Mouse (Mus musculus): ENCODE measurements around the gene Cxcl13. TPM values are rescaled to one million over a fixed set of nuclear protein-coding genes. Genes with fewer than 3 reads are reported as not detected.
A peak's percentile ranks its signal among the peaks of the same experiment; 100 is the strongest.

Cxcl13 gene
- polyA plus RNA-seq, 1 experiment from 2014 or later = 2.9 TPM

DNA sequence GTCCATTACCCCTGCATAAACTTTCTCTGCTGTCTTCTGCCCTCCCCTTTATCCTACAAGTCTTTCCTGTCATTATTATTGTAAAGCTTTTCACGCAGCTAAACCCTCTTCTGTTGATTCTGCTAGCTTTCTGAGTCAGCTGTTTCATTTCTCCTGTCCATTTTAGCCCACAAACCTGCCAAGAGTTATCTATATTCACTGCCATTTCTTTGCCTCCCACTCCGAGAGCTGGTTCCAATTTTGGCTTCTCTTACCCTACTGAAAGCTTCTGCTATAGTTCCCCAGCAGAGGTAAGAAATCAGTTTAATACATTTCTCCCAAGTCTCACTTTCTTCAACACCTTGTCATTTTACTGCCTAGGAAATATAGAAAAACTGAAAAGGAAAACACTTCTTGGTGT is 19.6 kb upstream of the Cxcl13 start:
- WGBS = 65% methylated on average over 2 of the region's 2 CpGs

GRCm38 (mm10) chr5:95938044-95938625 is 18.6 kb upstream of the Cxcl13 start:
- DNase-seq (ENCODE audit: low spot score) = no peak
- Histone ChIP-seq H3K27ac (replicated peaks; ENCODE audit: low read depth, low read length) (no peak overlapping the region), H3K9me3 (replicated peaks; ENCODE audit: control insufficient read depth, low read length) (no peaks in the 10 kb centered on the region), H3K27me3 (ENCODE audit: control insufficient read depth, insufficient read depth, low read length) (no peaks in the 10 kb centered on the region), H3K9ac (replicated peaks; ENCODE audit: low read length) (no peak overlapping the region), H3K4me2 (ENCODE audit: low read depth, low read length) (no peak overlapping the region), H3K4me1 (ENCODE audit: control insufficient read depth, insufficient read depth, low read length) (no peaks in the 10 kb centered on the region), H3K4me3 (ENCODE audit: low read depth, low read length) (no peak overlapping the region), H3K36me3 (replicated peaks; ENCODE audit: control insufficient read depth, insufficient read depth, low read depth, low read length) (no peaks in the 10 kb centered on the region)
- 79% methylated on average over 11 of the region's 11 CpGs for WGBS
- ATAC-seq (replicated peaks; ENCODE audit: insufficient number of reproducible peaks, low FRiP score, low TSS enrichment, low read depth) = no peak

More for the DNA sequence above, 19.6 kb upstream of the Cxcl13 start:
- H3K36me3 ChIP-seq (replicated peaks; ENCODE audit: control insufficient read depth, insufficient read depth, low read depth, low read length) = no peaks in the 10 kb centered on the region
- H3K4me2 ChIP-seq (ENCODE audit: low read depth, low read length) = no peak overlapping the region
- DNase-seq (ENCODE audit: low spot score) (no peak), ATAC-seq (replicated peaks; ENCODE audit: insufficient number of reproducible peaks, low FRiP score, low TSS enrichment, low read depth) (no peak)
- no peak overlapping the region for H3K4me3 ChIP-seq (ENCODE audit: low read depth, low read length)
- H3K27me3 ChIP-seq (ENCODE audit: control insufficient read depth, insufficient read depth, low read length) = no peaks in the 10 kb centered on the region
- no peaks in the 10 kb centered on the region for H3K9me3 ChIP-seq (replicated peaks; ENCODE audit: control insufficient read depth, low read length)
- no peak overlapping the region for H3K27ac ChIP-seq (replicated peaks; ENCODE audit: low read depth, low read length)
- no peaks in the 10 kb centered on the region for H3K4me1 ChIP-seq (ENCODE audit: control insufficient read depth, insufficient read depth, low read length)
- H3K9ac ChIP-seq (replicated peaks; ENCODE audit: low read length) = no peak overlapping the region

DNA sequence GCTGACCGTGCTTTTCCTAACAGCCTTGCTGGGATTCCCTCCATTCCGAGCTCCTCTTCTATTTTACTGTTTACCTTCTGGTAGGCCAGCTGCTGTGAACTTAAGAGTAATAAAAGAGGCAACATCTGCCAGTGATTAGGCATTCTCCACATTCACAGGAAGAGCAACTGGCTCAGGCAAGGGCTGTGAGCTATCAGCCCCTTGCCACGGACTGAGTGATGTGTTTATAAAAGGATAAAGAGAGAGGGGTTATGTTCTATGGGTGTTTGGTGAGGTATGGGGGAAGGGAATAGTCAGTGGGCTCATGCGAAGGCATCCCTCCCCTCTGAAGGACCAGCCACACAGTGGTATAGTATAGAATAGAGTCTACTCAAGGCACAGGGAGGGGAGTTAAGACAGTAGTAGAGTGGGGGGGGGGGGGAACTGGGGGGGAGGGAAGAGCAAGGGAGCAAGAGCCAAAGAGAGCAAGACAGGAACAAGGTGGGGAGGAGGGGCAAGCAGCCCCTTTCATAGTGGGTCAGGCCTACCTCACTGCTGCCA is 16.0 kb upstream of the Cxcl13 start:
- Histone ChIP-seq H3K27ac (replicated peaks; ENCODE audit: low read depth, low read length) (no peak overlapping the region), H3K27me3 (ENCODE audit: control insufficient read depth, insufficient read depth, low read length) (no peaks in the 10 kb centered on the region), H3K9ac (replicated peaks; ENCODE audit: low read length) (no peak overlapping the region), H3K36me3 (replicated peaks; ENCODE audit: control insufficient read depth, insufficient read depth, low read depth, low read length) (no peaks in the 10 kb centered on the region), H3K4me3 (ENCODE audit: low read depth, low read length) (no peak overlapping the region), H3K4me1 (ENCODE audit: control insufficient read depth, insufficient read depth, low read length) (no peaks in the 10 kb centered on the region), H3K4me2 (ENCODE audit: low read depth, low read length) (no peak overlapping the region), H3K9me3 (replicated peaks; ENCODE audit: control insufficient read depth, low read length) (no peaks in the 10 kb centered on the region)
- DNase-seq (ENCODE audit: low spot score) = peak; percentile 80
- WGBS = 19% methylated on average over 4 of the region's 4 CpGs
- peak; percentile 88 for ATAC-seq (replicated peaks; ENCODE audit: insufficient number of reproducible peaks, low FRiP score, low TSS enrichment, low read depth)

- Histone ChIP-seq H3K27me3 (ENCODE audit: control insufficient read depth, insufficient read depth, low read length) (no peaks in the 10 kb centered on the region), H3K4me2 (ENCODE audit: low read depth, low read length) (no peak overlapping the region), H3K9me3 (replicated peaks; ENCODE audit: control insufficient read depth, low read length) (no peaks in the 10 kb centered on the region), H3K27ac (replicated peaks; ENCODE audit: low read depth, low read length) (no peak overlapping the region), H3K9ac (replicated peaks; ENCODE audit: low read length) (no peak overlapping the region), H3K36me3 (replicated peaks; ENCODE audit: control insufficient read depth, insufficient read depth, low read depth, low read length) (no peaks in the 10 kb centered on the region), H3K4me3 (ENCODE audit: low read depth, low read length) (no peak overlapping the region), H3K4me1 (ENCODE audit: control insufficient read depth, insufficient read depth, low read length) (no peaks in the 10 kb centered on the region)
- ATAC-seq (replicated peaks; ENCODE audit: insufficient number of reproducible peaks, low FRiP score, low TSS enrichment, low read depth) (no peak), DNase-seq (ENCODE audit: low spot score) (no peak)
- 85% methylated on average over 7 of the region's 7 CpGs for WGBS
Observed at GRCm38 (mm10) chr5:95941562-95941961, 15.2 kb upstream of the Cxcl13 start.

DNA sequence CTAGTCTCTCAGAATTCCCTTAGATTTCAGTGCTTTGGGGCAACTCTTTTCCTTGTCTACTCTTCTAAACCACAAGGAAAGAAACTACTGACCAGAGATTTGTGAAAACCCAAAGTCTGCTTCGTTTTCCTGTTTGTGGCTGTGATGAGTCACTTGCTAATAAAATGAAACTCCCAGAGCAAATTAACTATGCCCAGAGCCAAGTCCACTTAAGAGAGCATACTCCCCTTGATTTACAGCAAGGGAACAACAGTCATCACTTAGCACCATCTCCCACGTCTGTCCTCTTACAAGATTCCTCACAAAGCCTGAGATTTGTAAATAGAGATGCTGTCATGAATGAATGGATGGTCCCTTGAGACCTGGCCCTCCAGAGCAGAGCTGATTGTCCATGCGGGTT is 11.6 kb upstream of the Cxcl13 start:
- Histone ChIP-seq H3K27ac (replicated peaks; ENCODE audit: low read depth, low read length) (no peak overlapping the region), H3K9ac (replicated peaks; ENCODE audit: low read length) (no peak overlapping the region), H3K4me1 (ENCODE audit: control insufficient read depth, insufficient read depth, low read length) (no peaks in the 10 kb centered on the region), H3K36me3 (replicated peaks; ENCODE audit: control insufficient read depth, insufficient read depth, low read depth, low read length) (no peaks in the 10 kb centered on the region), H3K27me3 (ENCODE audit: control insufficient read depth, insufficient read depth, low read length) (no peaks in the 10 kb centered on the region), H3K4me2 (ENCODE audit: low read depth, low read length) (no peak overlapping the region), H3K9me3 (replicated peaks; ENCODE audit: control insufficient read depth, low read length) (no peaks in the 10 kb centered on the region), H3K4me3 (ENCODE audit: low read depth, low read length) (no peak overlapping the region)
- DNase-seq (ENCODE audit: low spot score) = no peak
- WGBS = 31% methylated on average over 3 of the region's 3 CpGs
- no peak for ATAC-seq (replicated peaks; ENCODE audit: insufficient number of reproducible peaks, low FRiP score, low TSS enrichment, low read depth)

GRCm38 (mm10) chr5:95946344-95946743 is 10.4 kb upstream of the Cxcl13 start:
- H3K9me3 ChIP-seq (replicated peaks; ENCODE audit: control insufficient read depth, low read length) = no peaks in the 10 kb centered on the region
- ATAC-seq (replicated peaks; ENCODE audit: insufficient number of reproducible peaks, low FRiP score, low TSS enrichment, low read depth) = no peak
- H3K27ac ChIP-seq (replicated peaks; ENCODE audit: low read depth, low read length) = no peak overlapping the region
- no peaks in the 10 kb centered on the region for H3K27me3 ChIP-seq (ENCODE audit: control insufficient read depth, insufficient read depth, low read length)
- no peak overlapping the region for H3K9ac ChIP-seq (replicated peaks; ENCODE audit: low read length)
- no peaks in the 10 kb centered on the region for H3K4me1 ChIP-seq (ENCODE audit: control insufficient read depth, insufficient read depth, low read length)
- no peak for DNase-seq (ENCODE audit: low spot score)
- H3K36me3 ChIP-seq (replicated peaks; ENCODE audit: control insufficient read depth, insufficient read depth, low read depth, low read length) = no peaks in the 10 kb centered on the region
- H3K4me3 ChIP-seq (ENCODE audit: low read depth, low read length) = no peak overlapping the region
- no peak overlapping the region for H3K4me2 ChIP-seq (ENCODE audit: low read depth, low read length)
- WGBS = 60% methylated on average over 2 of the region's 2 CpGs

DNA sequence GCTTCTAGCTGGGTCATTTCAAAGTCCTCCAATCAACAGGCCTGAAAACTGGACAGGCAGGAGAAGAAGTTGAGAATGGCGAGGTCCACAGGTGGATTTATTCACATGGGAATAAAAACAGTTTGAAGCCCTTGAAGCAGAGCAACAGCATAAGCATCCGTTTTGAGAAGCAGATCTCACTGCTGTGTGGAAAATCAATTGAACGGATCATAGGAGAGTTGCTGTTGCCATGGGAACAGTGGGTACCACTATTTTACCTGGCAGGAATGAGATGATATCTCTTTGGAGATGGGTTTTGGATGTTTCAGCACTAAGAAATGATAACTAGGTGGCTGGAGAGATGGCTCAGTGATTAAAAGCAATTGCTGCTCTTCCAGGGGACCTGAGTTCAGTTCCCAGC is 8.1 kb upstream of the Cxcl13 start:
- Histone ChIP-seq H3K27me3 (ENCODE audit: control insufficient read depth, insufficient read depth, low read length) (no peaks in the 10 kb centered on the region), H3K4me1 (ENCODE audit: control insufficient read depth, insufficient read depth, low read length) (no peaks in the 10 kb centered on the region), H3K4me2 (ENCODE audit: low read depth, low read length) (no peak overlapping the region), H3K36me3 (replicated peaks; ENCODE audit: control insufficient read depth, insufficient read depth, low read depth, low read length) (no peaks in the 10 kb centered on the region), H3K4me3 (ENCODE audit: low read depth, low read length) (no peak overlapping the region), H3K9me3 (replicated peaks; ENCODE audit: control insufficient read depth, low read length) (no peaks in the 10 kb centered on the region), H3K9ac (replicated peaks; ENCODE audit: low read length) (no peak overlapping the region), H3K27ac (replicated peaks; ENCODE audit: low read depth, low read length) (no peak overlapping the region)
- 80% methylated on average over 3 of the region's 3 CpGs for WGBS
- no peak for DNase-seq (ENCODE audit: low spot score)
- ATAC-seq (replicated peaks; ENCODE audit: insufficient number of reproducible peaks, low FRiP score, low TSS enrichment, low read depth) = no peak

DNA sequence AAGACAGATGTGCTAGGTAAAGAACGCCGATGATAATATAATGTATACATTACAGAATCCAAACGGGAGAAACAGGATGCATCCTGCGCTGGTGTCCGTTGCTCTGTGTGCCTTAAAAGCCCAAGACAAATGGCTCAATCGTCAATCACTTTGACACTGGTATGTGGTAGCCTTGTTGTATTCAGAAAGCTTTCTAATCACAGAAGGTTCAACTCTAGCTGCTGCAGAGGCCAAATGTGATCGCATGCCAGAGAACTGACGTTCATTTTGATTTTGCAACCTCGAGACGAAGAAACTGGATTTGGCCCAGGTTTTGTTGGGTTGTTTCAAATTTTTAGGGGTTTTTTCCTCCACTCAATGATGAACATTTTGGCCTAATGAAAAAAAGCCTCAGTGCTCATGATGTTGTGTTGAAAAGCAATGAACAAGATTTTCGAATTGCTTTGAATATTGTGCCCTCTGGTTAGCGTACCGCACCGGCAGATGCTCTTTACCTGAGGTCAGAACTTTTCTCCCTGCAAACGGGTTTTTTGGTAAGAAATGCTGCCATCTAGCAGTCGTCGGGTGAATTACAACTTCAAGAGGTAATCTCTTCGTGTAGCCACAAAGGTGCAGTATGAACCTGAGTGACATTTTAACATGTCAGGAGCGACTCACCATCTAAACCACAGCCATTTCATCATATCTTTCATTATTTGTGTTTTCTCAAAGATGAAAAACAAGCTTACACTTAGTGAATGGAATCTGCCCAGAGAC is 6.6 kb upstream of the Cxcl13 start:
- no peaks in the 10 kb centered on the region for H3K4me1 ChIP-seq (ENCODE audit: control insufficient read depth, insufficient read depth, low read length)
- 45% methylated on average over 19 of the region's 19 CpGs for WGBS
- H3K9ac ChIP-seq (replicated peaks; ENCODE audit: low read length) = no peak overlapping the region
- no peak overlapping the region for H3K4me3 ChIP-seq (ENCODE audit: low read depth, low read length)
- no peaks in the 10 kb centered on the region for H3K36me3 ChIP-seq (replicated peaks; ENCODE audit: control insufficient read depth, insufficient read depth, low read depth, low read length)
- no peaks in the 10 kb centered on the region for H3K27me3 ChIP-seq (ENCODE audit: control insufficient read depth, insufficient read depth, low read length)
- no peak overlapping the region for H3K27ac ChIP-seq (replicated peaks; ENCODE audit: low read depth, low read length)
- no peak overlapping the region for H3K4me2 ChIP-seq (ENCODE audit: low read depth, low read length)
- no peak for ATAC-seq (replicated peaks; ENCODE audit: insufficient number of reproducible peaks, low FRiP score, low TSS enrichment, low read depth)
- peak; percentile 82 for DNase-seq (ENCODE audit: low spot score)
- no peaks in the 10 kb centered on the region for H3K9me3 ChIP-seq (replicated peaks; ENCODE audit: control insufficient read depth, low read length)
